Mouse (Mus musculus): ENCODE results near the gene Tdrd7.

Tdrd7 gene

DNA sequence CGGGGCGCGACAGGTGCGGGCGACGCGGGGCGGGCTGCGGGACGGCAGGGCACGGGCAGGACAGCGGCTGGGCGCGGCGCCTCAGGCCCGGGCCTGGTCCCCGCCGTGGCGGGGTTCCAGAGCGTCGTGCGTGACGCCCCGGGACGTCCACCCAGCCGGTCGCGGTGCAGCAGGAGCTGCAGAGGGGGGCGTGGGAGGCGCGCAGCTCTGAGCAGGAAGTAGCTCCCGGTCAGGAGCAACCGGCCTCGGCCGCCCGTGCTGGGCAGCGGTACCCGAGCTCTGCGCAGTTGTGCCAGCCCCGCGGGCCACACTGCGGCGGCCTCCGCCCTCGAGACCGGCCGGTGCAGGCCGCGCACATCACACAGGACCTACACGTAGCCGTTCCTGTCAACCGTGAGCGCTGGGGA, 7.3 kb downstream of the Tdrd7 start:
- peak; percentile 37 to 39 for DNase-seq (ENCODE audit: low spot score in 2 of 2)

DNA sequence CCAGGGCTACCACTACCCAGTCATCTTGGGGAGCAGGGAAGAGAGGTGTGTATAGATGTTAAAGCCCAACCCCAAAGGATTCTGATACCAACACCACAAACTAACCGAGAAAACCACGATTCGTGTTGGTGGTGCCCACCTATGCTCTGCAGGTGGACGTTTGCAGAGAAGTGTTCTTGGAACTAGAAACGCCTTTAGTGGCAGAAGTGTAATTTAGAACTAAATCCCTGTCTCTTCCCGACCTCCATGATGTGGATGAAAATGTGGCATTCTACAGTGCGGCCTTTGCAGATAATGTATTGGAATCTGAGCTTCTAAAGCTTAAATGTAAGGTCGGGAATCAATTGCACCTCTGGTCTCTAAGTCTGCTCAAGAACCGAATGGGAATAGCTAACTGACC, 7.8 kb downstream of the Tdrd7 start:
- DNase-seq (ENCODE audit: low spot score in 2 of 2): no peak

GRCm38 (mm10) chr4:45976931-45977667, 12.0 kb downstream of the Tdrd7 start:
- no peak for DNase-seq (ENCODE audit: low spot score in 2 of 2)

- DNase-seq (ENCODE audit: low spot score in 2 of 2): no peak
Measured at GRCm38 (mm10) chr4:45979916-45980315, 14.8 kb downstream of the Tdrd7 start.

GRCm38 (mm10) chr4:45981054-45981453, 15.9 kb downstream of the Tdrd7 start:
- DNase-seq (ENCODE audit: low spot score in 2 of 2): peak in 1 of 2 experiments; percentile 4

- DNase-seq (ENCODE audit: low spot score in 2 of 2): no peak
Measured at GRCm38 (mm10) chr4:45990427-45991135, 25.4 kb downstream of the Tdrd7 start.

DNA sequence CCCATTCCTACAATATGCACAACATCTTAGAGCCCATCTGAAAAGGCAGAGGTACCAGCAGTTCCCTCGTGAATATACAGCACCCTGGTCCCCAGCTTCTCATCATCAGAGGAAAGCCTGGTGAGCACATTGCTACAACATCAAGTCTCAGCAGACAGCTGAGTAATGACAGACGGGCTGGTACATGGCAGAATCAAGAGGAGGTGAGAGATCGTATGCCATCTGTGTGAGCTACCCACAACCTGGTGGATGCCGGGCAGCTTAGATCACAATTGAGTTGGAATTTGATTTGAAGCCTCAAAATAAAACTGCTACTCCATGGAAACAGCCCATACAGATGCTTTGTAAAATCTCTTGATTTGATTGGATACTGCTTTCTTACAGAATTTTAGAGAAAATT, 33.4 kb downstream of the Tdrd7 start:
- no peak for DNase-seq (ENCODE audit: low spot score in 2 of 2)

GRCm38 (mm10) chr4:46008142-46008793, 43.1 kb downstream of the Tdrd7 start:
- no peak for DNase-seq (ENCODE audit: low spot score in 2 of 2)

DNA sequence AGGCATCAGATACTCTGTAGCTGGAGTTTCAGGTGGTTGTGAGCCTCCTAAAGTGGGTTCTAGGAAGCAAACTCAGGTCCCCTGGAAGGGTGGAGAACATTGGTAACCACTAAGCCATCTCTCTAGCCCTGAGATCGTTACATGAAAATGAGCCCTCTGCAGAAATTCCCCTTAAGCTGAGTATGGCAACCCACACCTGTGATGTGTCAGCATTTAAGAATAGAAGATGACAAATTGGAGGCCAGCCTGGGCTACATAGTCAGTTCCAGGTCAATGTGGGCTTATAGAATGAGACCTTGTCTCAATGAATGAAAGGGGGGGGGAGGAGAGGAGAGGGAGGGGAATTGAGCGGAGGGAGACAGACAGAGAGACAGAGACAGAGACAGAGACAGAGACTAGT, 46.6 kb downstream of the Tdrd7 start:
- DNase-seq (ENCODE audit: low spot score in 2 of 2): no peak

GRCm38 (mm10) chr4:46015605-46016004, 50.5 kb downstream of the Tdrd7 start:
- DNase-seq (ENCODE audit: low spot score in 2 of 2): no peak

- no peak for DNase-seq (ENCODE audit: low spot score in 2 of 2)
Measured at GRCm38 (mm10) chr4:46023021-46023481, 57.9 kb downstream of the Tdrd7 start.

DNA sequence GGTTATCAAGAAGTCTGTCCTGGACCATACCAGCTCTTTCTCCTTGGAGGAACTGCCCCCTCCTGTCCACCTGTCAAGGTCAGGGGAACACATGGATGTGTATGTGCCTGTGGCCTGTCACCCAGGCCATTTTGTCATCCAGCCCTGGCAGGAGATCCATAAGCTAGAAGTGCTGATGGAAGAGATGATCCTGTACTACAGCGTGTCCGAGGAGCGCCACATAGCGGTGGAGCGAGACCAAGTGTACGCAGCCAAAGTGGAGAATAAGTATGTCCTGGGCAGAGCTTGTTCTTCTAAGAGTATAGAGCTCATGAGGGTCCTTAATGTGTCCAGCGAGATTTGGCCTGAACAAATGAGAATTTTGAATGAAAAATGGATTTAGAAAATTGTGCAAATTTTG, 60.8 kb downstream of the Tdrd7 start:
- DNase-seq (ENCODE audit: low spot score in 2 of 2): no peak

DNA sequence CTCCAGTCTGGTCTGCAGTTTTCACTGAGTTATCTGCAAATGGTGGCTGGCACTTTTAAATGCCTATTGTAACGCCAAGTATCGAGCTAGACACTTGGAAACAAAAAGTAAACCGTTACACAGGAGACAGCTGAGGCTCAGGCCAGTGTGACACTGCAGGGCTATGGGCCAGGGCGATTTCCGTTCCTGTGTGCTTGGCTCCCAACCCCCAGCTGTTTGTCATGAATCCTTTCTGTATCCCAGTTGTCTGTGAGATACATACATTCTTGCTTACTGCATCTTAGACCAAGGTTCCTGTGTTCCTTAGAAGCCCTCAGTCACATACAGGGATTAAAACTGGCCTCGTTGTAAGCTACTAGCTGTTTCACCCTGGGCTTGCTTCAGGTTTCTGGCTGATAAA, 63.1 kb downstream of the Tdrd7 start:
- no peak for DNase-seq (ENCODE audit: low spot score in 2 of 2)

DNA sequence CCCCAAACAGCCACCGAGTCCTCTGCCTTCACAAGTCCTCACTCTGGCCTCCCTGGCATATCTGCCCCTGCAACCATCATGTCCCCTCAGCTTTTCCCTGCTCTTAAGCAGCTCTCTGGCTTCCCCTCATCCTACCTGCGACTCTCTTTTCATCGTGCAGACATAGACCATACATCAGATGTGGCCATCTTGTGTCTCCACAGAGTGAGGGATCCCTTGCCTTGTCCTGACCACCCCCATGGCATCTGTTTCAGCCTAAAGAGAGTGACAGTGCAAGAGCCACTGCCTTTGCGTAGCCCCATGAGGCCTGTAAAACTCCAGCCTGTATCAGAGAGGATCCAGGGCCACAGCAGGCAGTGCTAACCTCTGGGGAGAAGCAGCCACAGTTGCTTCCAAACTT, 63.6 kb downstream of the Tdrd7 start:
- no peak for DNase-seq (ENCODE audit: low spot score in 2 of 2)

DNA sequence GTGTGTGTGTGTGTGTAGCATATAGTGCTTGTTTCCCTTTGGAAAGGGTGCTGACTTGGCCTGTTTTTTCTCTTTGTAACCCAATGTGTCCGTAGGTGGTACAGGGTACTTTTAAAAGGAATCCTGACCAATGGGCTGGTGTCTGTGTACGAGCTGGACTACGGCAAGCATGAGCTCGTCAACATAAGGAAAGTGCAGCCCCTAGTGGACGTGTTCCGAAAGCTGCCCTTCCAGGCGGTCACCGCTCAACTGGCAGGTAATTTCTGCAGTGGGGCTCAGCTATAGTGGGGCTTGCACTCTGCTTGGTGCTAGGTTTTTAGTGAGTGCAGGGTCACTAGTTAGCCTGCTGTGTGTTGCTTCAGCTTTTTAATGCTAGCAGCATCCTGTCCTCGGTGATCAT, 64.4 kb downstream of the Tdrd7 start:
- DNase-seq (ENCODE audit: low spot score in 2 of 2): no peak

GRCm38 (mm10) chr4:46032448-46032847, 67.3 kb downstream of the Tdrd7 start:
- no peak for DNase-seq (ENCODE audit: low spot score in 2 of 2)

DNA sequence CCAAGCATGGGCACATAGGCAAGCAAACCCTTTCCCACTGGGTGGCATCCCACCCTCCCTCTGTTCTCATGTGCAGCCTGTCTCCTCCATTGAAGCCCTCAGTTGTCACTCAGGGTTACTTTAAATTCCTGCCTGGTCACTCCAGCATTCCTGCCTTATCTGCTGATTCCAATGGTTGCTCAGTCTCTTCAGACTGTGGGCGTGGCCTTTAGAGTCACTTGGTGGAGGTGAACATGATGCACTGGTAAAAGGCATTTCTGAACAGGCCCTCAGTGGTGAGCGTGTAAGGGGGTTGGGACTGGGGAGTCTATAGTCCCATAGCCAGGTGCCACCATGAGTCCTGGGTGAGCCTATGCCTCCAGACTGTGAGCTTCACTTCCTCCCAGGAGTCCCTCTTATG, 68.1 kb downstream of the Tdrd7 start:
- DNase-seq (ENCODE audit: low spot score in 2 of 2): no peak

GRCm38 (mm10) chr4:46038591-46038891, 73.4 kb downstream of the Tdrd7 start:
- no peak for DNase-seq (ENCODE audit: low spot score in 2 of 2)

- DNase-seq (ENCODE audit: low spot score in 2 of 2): peak; percentile 54 to 61
Measured at GRCm38 (mm10) chr4:46038892-46039751, 74.0 kb downstream of the Tdrd7 start, which contains the start of gene Tmod1. Tmod1 (plus strand) TSS chr4:46038935.

DNA sequence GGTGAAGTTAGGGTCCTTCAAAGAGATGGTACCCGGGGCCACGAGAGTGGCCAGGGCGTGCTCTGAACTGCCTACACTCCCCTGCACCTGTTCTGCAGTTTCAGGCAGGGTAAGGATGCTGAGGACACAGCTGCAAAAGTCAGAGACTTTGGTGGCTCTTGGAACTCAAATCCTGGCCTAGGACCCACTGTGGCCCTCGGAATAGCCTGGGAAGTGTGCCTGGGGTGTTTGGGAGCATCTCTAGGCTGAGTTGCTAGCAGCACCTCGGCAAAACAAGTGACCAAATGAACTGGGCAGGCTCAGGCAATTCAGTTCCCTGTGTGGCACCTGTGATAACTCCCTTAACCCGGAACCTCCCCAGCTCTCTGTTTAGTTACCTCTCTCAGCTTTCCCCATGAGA, 74.8 kb downstream of the Tdrd7 start:
- peak in 1 of 2 experiments; percentile 27 for DNase-seq (ENCODE audit: low spot score in 2 of 2)

DNA sequence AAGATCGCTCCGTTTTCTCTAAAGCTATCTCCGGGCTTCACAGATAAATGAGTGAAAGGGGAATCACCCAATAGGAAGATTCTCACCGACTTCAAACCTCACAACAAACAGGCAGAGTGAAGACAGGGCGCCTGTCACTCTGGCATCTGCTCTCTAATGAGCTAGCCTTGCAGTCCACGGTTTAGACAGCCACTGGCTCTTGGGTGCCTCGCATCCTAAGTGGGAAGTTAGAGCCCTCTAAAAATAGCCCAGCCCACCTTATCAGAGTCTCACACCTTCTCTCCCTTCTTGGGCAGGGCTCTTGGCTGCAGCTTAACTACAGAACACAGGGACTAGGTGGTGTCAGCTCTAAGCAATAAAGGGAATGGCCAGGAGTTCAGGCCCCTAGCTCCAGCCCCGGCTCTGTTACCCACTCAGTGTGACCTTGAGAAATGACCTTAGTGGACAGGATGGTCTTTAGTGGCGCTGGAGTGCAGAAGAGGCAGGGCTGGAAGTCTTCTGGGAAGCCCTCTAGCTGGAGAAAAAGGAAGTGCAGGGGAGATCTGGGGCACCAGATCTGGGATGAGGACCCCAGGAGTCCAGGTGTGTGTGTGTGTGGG, 75.6 kb downstream of the Tdrd7 start:
- DNase-seq (ENCODE audit: low spot score in 2 of 2): peak; percentile 65 to 80

Measured in spleen, postnatal 36 days (tissue).